Mouse (Mus musculus): ENCODE measurements around the gene Nnmt.

DNA sequence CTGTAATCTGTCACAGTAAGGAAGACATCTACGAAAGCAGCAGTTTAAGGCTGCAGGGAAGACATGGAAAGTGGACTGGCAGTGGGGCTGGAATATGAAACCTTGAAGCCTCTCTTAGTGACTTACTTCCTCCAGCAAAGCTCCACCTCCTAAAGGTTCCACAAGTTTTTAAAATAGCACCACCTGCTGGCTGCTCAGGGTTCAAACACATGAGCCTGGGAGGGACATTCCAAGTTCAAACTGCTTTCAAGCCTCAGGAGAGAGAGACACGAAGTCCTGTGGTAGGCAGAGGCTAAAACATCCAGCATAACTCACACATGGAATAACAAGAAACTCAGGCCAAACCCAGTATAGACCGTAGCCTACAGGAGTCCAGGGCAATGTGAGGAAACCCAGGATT is 39.4 kb upstream of the Nnmt start:
- no peak for TF ChIP-seq CTCF (IDR thresholded peaks at IDR 0.05; ENCODE audit: control insufficient read depth, insufficient read depth, insufficient replicate concordance, low read depth, low read length)
- TF ChIP-seq POLR2A (IDR thresholded peaks at IDR 0.05; ENCODE audit: control insufficient read depth, low read depth, low read length), result no peak

Measured in testis, adult 2 months (tissue).